Mouse (Mus musculus) kidney, embryonic 16.5 days (tissue): ENCODE results near the gene Crebl2. TPM values are rescaled to one million over a fixed set of nuclear protein-coding genes. Genes with fewer than 3 reads are reported as not detected.

Experiments
- ATAC-seq: fragments of 200-750 bp; cut with Nextera tagmentation; 2 replicates; pipeline ENCODE4 v1.8.0; 2017; ENCODE audit warnings: moderate TSS enrichment; ENCODE audit not compliant: low FRiP score, low TSS enrichment
- H3K27ac ChIP-seq: fragments of 300-500 bp; sonication (generic); 2 replicates; pipeline ENCODE4 v1.5.1; 2014; ENCODE audit warnings: low read length
- H3K27me3 ChIP-seq: fragments of 300-500 bp; sonication (generic); 2 replicates; pipeline ENCODE4 v1.6.1; 2014; ENCODE audit warnings: low read length, control low read depth, mixed read lengths; ENCODE audit not compliant: insufficient read depth
- H3K36me3 ChIP-seq: fragments of 300-500 bp; sonication (generic); 2 replicates; pipeline ENCODE4 v1.6.1; 2014; ENCODE audit warnings: low read length, control low read depth, mixed read lengths; ENCODE audit not compliant: insufficient read depth
- H3K4me1 ChIP-seq: fragments of 300-500 bp; sonication (generic); 2 replicates; pipeline ENCODE4 v1.6.1; 2014; ENCODE audit warnings: low read length, control low read depth, mixed read lengths; ENCODE audit not compliant: insufficient read depth
- H3K4me2 ChIP-seq: fragments of 300-500 bp; sonication (generic); replicated peaks from 2 replicates; pipeline ENCODE4 v1.6.1; 2014; ENCODE audit warnings: low read depth, low read length
- H3K4me3 ChIP-seq: fragments of 300-500 bp; sonication (generic); 2 replicates; pipeline ENCODE4 v1.5.1; 2014; ENCODE audit warnings: mild to moderate bottlenecking, low read length
- H3K9ac ChIP-seq: fragments of 300-500 bp; sonication (generic); replicated peaks from 2 replicates; pipeline ENCODE4 v1.6.1; 2014; ENCODE audit warnings: low read length
- H3K9me3 ChIP-seq: fragments of 300-500 bp; sonication (generic); 2 replicates; pipeline ENCODE4 v1.6.1; 2016; ENCODE audit warnings: low read length, control low read depth
- WGBS: fragments of 180-500 bp; shearing (Covaris S2); extraction: QIAGEN DNeasy Blood & Tissue Kit; methylation state at CpG from one replicate; pipeline ENCODE4 v1.1.7; 2014; 5-methylcytosine and 5-hydroxymethylcytosine counted together
- polyA plus RNA-seq: library from polyadenylated mRNA; unstranded; fragments of >200 nt; fragmentation: Nextera tagmentation; extraction: Ambion mirVana; gene quantifications from 2 replicates; pipeline ENCODE4 v1.2.1, GENCODE M21; 2015

Crebl2 gene
- polyA plus RNA-seq, 1 experiment from 2014 or later, result 2.8 TPM

GRCm38 (mm10) chr6:134847550-134847949 is 17.6 kb downstream of the Crebl2 start:
- WGBS, result 95% methylated on average over 4 of the region's 4 CpGs

GRCm38 (mm10) chr6:134848197-134848890 is 18.4 kb downstream of the Crebl2 start:
- Histone ChIP-seq H3K4me2 (no peak overlapping the region), H3K9ac (no peak overlapping the region), H3K36me3 (no peaks in the 10 kb centered on the region), H3K27me3 (no peaks in the 10 kb centered on the region), H3K9me3 (no peaks in the 10 kb centered on the region), H3K4me3 (no peak overlapping the region), H3K4me1 (no peaks in the 10 kb centered on the region), H3K27ac (no peak overlapping the region)
- WGBS, result 75% methylated on average over 5 of the region's 5 CpGs
- ATAC-seq, result no peak

More at GRCm38 (mm10) chr6:134847550-134847949, 17.6 kb downstream of the Crebl2 start:
- H3K36me3 ChIP-seq, result no peaks in the 10 kb centered on the region
- H3K9me3 ChIP-seq, result no peaks in the 10 kb centered on the region
- H3K4me2 ChIP-seq, result no peak overlapping the region
- no peak for ATAC-seq
- no peaks in the 10 kb centered on the region for H3K4me1 ChIP-seq
- H3K27ac ChIP-seq, result no peak overlapping the region
- H3K4me3 ChIP-seq, result no peak overlapping the region
- no peaks in the 10 kb centered on the region for H3K27me3 ChIP-seq
- no peak overlapping the region for H3K9ac ChIP-seq

DNA sequence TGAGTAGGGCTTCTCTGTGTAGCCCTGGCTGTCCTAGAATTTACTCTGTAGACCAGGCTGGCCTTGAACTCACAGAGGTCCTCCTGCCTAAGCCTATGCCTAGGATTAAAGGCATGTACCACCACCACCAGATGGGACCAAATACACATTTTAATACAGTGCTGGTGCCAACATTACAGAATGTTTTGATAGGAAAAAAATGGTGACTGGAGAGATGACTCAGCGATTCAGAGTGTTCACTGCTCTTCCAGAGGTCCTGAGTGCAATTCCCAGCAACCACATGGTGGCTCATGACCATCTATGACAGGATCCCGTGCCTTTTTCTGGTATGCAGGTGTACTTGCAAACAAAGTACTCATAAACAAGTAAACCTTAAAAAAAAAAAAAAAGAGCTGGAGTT is 19.5 kb downstream of the Crebl2 start:
- Histone ChIP-seq H3K27ac (no peak overlapping the region), H3K36me3 (no peaks in the 10 kb centered on the region), H3K4me3 (no peak overlapping the region), H3K9ac (no peak overlapping the region), H3K4me1 (no peaks in the 10 kb centered on the region), H3K9me3 (no peaks in the 10 kb centered on the region), H3K4me2 (no peak overlapping the region), H3K27me3 (no peaks in the 10 kb centered on the region)
- ATAC-seq, result no peak
- WGBS, result 86% methylated on average over 2 of the region's 2 CpGs

GRCm38 (mm10) chr6:134849985-134850384 is 20.0 kb downstream of the Crebl2 start:
- H3K9me3 ChIP-seq, result no peaks in the 10 kb centered on the region
- H3K27me3 ChIP-seq, result no peaks in the 10 kb centered on the region
- ATAC-seq, result no peak
- no peak overlapping the region for H3K4me2 ChIP-seq
- H3K9ac ChIP-seq, result no peak overlapping the region
- no peaks in the 10 kb centered on the region for H3K4me1 ChIP-seq
- H3K4me3 ChIP-seq, result no peak overlapping the region
- H3K27ac ChIP-seq, result no peak overlapping the region
- no peaks in the 10 kb centered on the region for H3K36me3 ChIP-seq
- 79% methylated on average over 3 of the region's 3 CpGs for WGBS

- no peak overlapping the region for H3K9ac ChIP-seq
- no peak overlapping the region for H3K4me2 ChIP-seq
- H3K9me3 ChIP-seq, result no peaks in the 10 kb centered on the region
- WGBS, result 61% methylated on average over 5 of the region's 5 CpGs
- H3K4me3 ChIP-seq, result no peak overlapping the region
- H3K4me1 ChIP-seq, result no peaks in the 10 kb centered on the region
- H3K36me3 ChIP-seq, result no peaks in the 10 kb centered on the region
- H3K27ac ChIP-seq, result no peak overlapping the region
- no peaks in the 10 kb centered on the region for H3K27me3 ChIP-seq
- ATAC-seq, result no peak
Observed at GRCm38 (mm10) chr6:134854782-134855181, 24.8 kb downstream of the Crebl2 start.

DNA sequence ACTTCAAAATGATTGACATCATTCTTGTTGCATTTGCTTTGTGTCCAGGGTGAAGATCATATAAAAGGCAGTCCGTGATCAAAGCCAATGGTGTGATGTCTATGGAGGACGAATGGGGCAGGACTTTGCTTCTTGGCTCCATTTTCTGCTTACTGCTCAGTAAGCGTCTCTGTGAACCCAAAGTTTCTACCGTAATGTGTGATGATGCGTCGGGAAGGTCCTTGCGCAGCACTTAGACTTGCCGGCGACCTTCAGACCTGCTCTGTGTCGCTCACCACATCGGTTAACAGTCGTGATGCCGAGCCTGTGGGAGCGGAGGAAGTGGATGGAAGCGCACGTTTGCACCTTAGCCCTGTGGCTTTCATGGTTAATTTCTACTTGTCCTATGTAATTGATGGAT is 26.0 kb downstream of the Crebl2 start:
- H3K36me3 ChIP-seq, result no peaks in the 10 kb centered on the region
- 84% methylated on average over 16 of the region's 16 CpGs for WGBS
- no peaks in the 10 kb centered on the region for H3K9me3 ChIP-seq
- H3K27ac ChIP-seq, result no peak overlapping the region
- no peak overlapping the region for H3K4me3 ChIP-seq
- H3K27me3 ChIP-seq, result no peaks in the 10 kb centered on the region
- no peak for ATAC-seq
- no peak overlapping the region for H3K4me2 ChIP-seq
- H3K9ac ChIP-seq, result no peak overlapping the region
- no peaks in the 10 kb centered on the region for H3K4me1 ChIP-seq

GRCm38 (mm10) chr6:134859021-134859420 is 29.1 kb downstream of the Crebl2 start:
- Histone ChIP-seq H3K27me3 (no peaks in the 10 kb centered on the region), H3K4me3 (no peak overlapping the region), H3K36me3 (no peaks in the 10 kb centered on the region), H3K9me3 (no peaks in the 10 kb centered on the region), H3K4me2 (no peak overlapping the region), H3K9ac (no peak overlapping the region), H3K27ac (no peak overlapping the region), H3K4me1 (peaks cover 11% of the 10 kb centered on the region)
- 90% methylated on average over 6 of the region's 6 CpGs for WGBS
- ATAC-seq, result no peak

GRCm38 (mm10) chr6:134860275-134860674 is 30.3 kb downstream of the Crebl2 start:
- H3K4me1 ChIP-seq, result peaks cover 11% of the 10 kb centered on the region
- ATAC-seq, result no peak
- WGBS, result 70% methylated on average over 4 of the region's 4 CpGs

DNA sequence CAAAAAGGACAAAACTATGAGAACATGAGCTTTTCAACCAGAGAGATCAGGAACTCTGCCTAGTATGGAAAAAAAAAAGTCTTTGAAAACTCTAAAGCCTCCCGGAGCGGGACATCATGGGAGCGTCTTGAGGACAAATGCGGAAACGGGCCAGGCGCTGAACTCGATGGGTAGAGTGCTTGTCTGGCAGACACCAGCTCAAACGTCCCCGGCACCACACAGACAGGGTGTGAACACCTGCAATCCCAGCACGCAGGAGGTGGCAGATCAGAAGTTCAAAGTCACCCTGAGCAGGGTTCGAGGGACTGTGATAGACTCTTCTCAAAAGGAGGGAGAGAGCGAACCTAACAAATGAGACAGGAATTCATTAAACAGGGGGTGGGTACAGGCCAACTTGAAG is 31.4 kb downstream of the Crebl2 start:
- H3K4me2 ChIP-seq, result no peak overlapping the region
- H3K36me3 ChIP-seq, result no peaks in the 10 kb centered on the region
- no peak overlapping the region for H3K4me3 ChIP-seq
- no peaks in the 10 kb centered on the region for H3K27me3 ChIP-seq
- H3K9ac ChIP-seq, result no peak overlapping the region
- 87% methylated on average over 12 of the region's 12 CpGs for WGBS
- peaks cover 11% of the 10 kb centered on the region for H3K4me1 ChIP-seq
- ATAC-seq, result no peak
- no peaks in the 10 kb centered on the region for H3K9me3 ChIP-seq
- H3K27ac ChIP-seq, result no peak overlapping the region

More at GRCm38 (mm10) chr6:134860275-134860674, 30.3 kb downstream of the Crebl2 start:
- Histone ChIP-seq H3K9me3 (no peaks in the 10 kb centered on the region), H3K9ac (no peak overlapping the region; the same call in 1 of the 2 replicates), H3K4me3 (no peak overlapping the region), H3K4me2 (no peak overlapping the region), H3K27ac (no peak overlapping the region), H3K36me3 (no peaks in the 10 kb centered on the region), H3K27me3 (no peaks in the 10 kb centered on the region)

DNA sequence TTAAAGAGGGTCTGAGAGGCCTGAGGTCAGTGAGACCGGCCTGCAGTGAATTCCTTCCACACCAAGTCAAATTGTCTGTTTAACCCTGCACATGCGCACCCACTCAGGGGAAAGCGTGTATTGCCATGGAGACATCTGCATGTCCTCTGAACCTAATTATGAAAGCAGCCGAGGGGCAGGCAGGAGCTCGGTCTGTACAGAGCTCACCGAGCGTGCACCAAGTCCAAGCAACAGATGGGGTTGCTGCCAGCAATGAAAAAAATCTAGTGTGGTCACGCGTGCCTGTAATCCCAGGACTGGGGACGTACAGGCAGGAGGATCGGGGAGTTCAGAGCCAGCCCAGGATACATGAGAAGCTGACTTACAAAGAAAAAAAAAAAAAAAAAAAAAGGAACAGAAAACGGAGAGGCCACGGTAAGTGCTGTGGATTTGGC is 32.7 kb downstream of the Crebl2 start:
- Histone ChIP-seq H3K27ac (no peak overlapping the region), H3K9me3 (no peaks in the 10 kb centered on the region), H3K27me3 (no peaks in the 10 kb centered on the region), H3K4me3 (peak overlapping the region; percentile 34), H3K9ac (no peak overlapping the region), H3K4me2 (peak overlapping the region; percentile 57), H3K36me3 (no peaks in the 10 kb centered on the region), H3K4me1 (peaks cover 11% of the 10 kb centered on the region)
- ATAC-seq, result peak; percentile 64
- 27% methylated on average over 13 of the region's 13 CpGs for WGBS
